7 mouse cellular contexts compared by ENCODE assay signal in genomic region chr10:22776007-22776698, GRCm38 (mm10). TPM values are rescaled to one million over a fixed set of nuclear protein-coding genes. Genes with fewer than 3 reads are reported as not detected.
A peak's percentile ranks its signal among the peaks of the same experiment; 100 is the strongest.
DNase-seq lines count a peak whose midpoint lies in the region; ATAC-seq and TF ChIP-seq lines count a peak whose summit lies in the region.

No protein-coding gene starts in this region.

- H3K9ac ChIP-seq in forebrain, embryonic 15.5 days (replicated peaks): no peak overlapping the region

- H3K36me3 ChIP-seq in forebrain, embryonic 15.5 days: no peaks in the 10 kb centered on the region

- WGBS in forebrain, embryonic 15.5 days: 9% methylated on average over 7 of the region's 7 CpGs

- H3K27ac ChIP-seq in forebrain, embryonic 15.5 days (replicated peaks): no peak overlapping the region
- H3K27ac ChIP-seq in layer of hippocampus, adult 2 months: no peak overlapping the region

- ATAC-seq in cerebellum, adult (ENCODE audit: insufficient number of reproducible peaks, low FRiP score, low TSS enrichment): peak; percentile 59
- peak; percentile 72 for ATAC-seq in forebrain, embryonic 15.5 days (replicated peaks)
- ATAC-seq in megakaryocyte progenitor cell, adult 5-6 weeks (replicated peaks; ENCODE audit: poor library complexity): peak; percentile 26; the same call in 1 of the 2 replicates

- peak; percentile 84 for TF ChIP-seq CTCF in layer of hippocampus, adult 2 months (conservative IDR thresholded peaks at IDR 0.05)

- peak; percentile 58 for DNase-seq in urinary bladder, postnatal 14 days (ENCODE audit: low spot score)
- DNase-seq in urinary bladder, postnatal 4 days (ENCODE audit: low spot score in 2 of 2): no peak
- peak; percentile 53 to 75 for DNase-seq in layer of hippocampus, adult 2 months (ENCODE audit: low spot score in 2 of 2)
- peak; percentile 69 for DNase-seq in testis, postnatal 10 days (ENCODE audit: low spot score)

- H3K27me3 ChIP-seq in forebrain, embryonic 15.5 days: no peaks in the 10 kb centered on the region

- no peaks in the 10 kb centered on the region for H3K9me3 ChIP-seq in forebrain, embryonic 15.5 days

- 0 out of 2 replicates have a peak, but pooled peaks cover 2% of the 10 kb centered on the region for H3K4me1 ChIP-seq in forebrain, embryonic 15.5 days

- H3K4me3 ChIP-seq in forebrain, embryonic 15.5 days: no peak overlapping the region
- H3K4me3 ChIP-seq in layer of hippocampus, adult 2 months: no peak overlapping the region

- no peak overlapping the region for H3K4me2 ChIP-seq in forebrain, embryonic 15.5 days (replicated peaks)

RNA-seq across cellular contexts. Expression of gene Tcf21, which starts 43.8 kb away (rescaled TPM):
- 0.29 and 0.45 TPM in 2 replicates for polyA plus RNA-seq in forebrain, embryonic 15.5 days (2015; fragmentation: Nextera tagmentation; extraction: Ambion mirVana)
- not detected for total RNA-seq in layer of hippocampus, adult 2 months (2021)
- not detected in 2 replicates for total RNA-seq in megakaryocyte progenitor cell, adult 5-6 weeks (2015)
- not detected in 2 replicates for total RNA-seq in megakaryocyte progenitor cell, adult 5-6 weeks (2017)

RNA-seq across cellular contexts. Expression of gene Tbpl1, which starts 44.4 kb away (rescaled TPM):
- 107 and 115 TPM in 2 replicates for polyA plus RNA-seq in forebrain, embryonic 15.5 days (2015; fragmentation: Nextera tagmentation; extraction: Ambion mirVana)
- total RNA-seq in layer of hippocampus, adult 2 months (2021): 10 to 100 TPM; 59.8 to 62.4 TPM
- 26.1 and 33.0 TPM in 2 replicates for total RNA-seq in megakaryocyte progenitor cell, adult 5-6 weeks (2015)
- total RNA-seq in megakaryocyte progenitor cell, adult 5-6 weeks (2017): 18.3 and 28.9 TPM in 2 replicates

Comparison
In these comparisons a context has a peak if more than half of its experiments do, and no peak if none do; other contexts are left out.
1. DNase-seq: peak in urinary bladder, postnatal 14 days (single experiment), layer of hippocampus, adult 2 months (2 of 2) and testis, postnatal 10 days (single experiment); none in urinary bladder, postnatal 4 days (0 of 2).
2. Peak in every context shown above with its lines, with median percentiles within 50 percentile points of each other: ATAC-seq.